Mouse (Mus musculus) lung, adult 18-20 months (tissue): ENCODE results near the gene Mtm1.
A peak's percentile ranks its signal among the peaks of the same experiment; 100 is the strongest.

Experiments used
- DNase-seq, 2 experiments: peaks; one replicate each; pipeline ENCODE4 v3.0.0; 2022; ENCODE audit warnings: mixed read lengths in 2 of 2

Mtm1 gene

GRCm38 (mm10) chrX:71210467-71210866, at the start of gene Mtm1:
Mtm1 (plus strand) TSS chrX:71210767.
- no peak for DNase-seq

- DNase-seq: no peak
Measured at GRCm38 (mm10) chrX:71181526-71181925, 29.0 kb upstream of the Mtm1 start.

GRCm38 (mm10) chrX:71183671-71184070, 26.9 kb upstream of the Mtm1 start:
- DNase-seq: peak; percentile 2 to 6

GRCm38 (mm10) chrX:71186396-71186795, 24.2 kb upstream of the Mtm1 start:
- DNase-seq: no peak

GRCm38 (mm10) chrX:71204776-71205175, 5.8 kb upstream of the Mtm1 start:
- DNase-seq: no peak

- DNase-seq: no peak
Measured at GRCm38 (mm10) chrX:71205821-71206542, 4.6 kb upstream of the Mtm1 start.

GRCm38 (mm10) chrX:71206595-71206994, 4.0 kb upstream of the Mtm1 start:
- no peak for DNase-seq

GRCm38 (mm10) chrX:71212911-71213310, 2.3 kb downstream of the Mtm1 start:
- DNase-seq: no peak

GRCm38 (mm10) chrX:71214441-71215112, 4.0 kb downstream of the Mtm1 start:
- DNase-seq: peak; percentile 94 to 95

GRCm38 (mm10) chrX:71215113-71215708, 4.6 kb downstream of the Mtm1 start:
- DNase-seq: peak; percentile 31 to 32

- DNase-seq: no peak
Measured at GRCm38 (mm10) chrX:71216879-71217278, 6.3 kb downstream of the Mtm1 start.

GRCm38 (mm10) chrX:71218853-71219252, 8.3 kb downstream of the Mtm1 start:
- no peak for DNase-seq

- DNase-seq: peak; percentile 24 to 33
Measured at GRCm38 (mm10) chrX:71220896-71221295, 10.3 kb downstream of the Mtm1 start.

- no peak for DNase-seq
Measured at GRCm38 (mm10) chrX:71222648-71223408, 12.3 kb downstream of the Mtm1 start.

GRCm38 (mm10) chrX:71226881-71227280, 16.3 kb downstream of the Mtm1 start:
- no peak for DNase-seq

- no peak for DNase-seq
Measured at GRCm38 (mm10) chrX:71228200-71228599, 17.6 kb downstream of the Mtm1 start.

- DNase-seq: no peak
Measured at GRCm38 (mm10) chrX:71230847-71231246, 20.3 kb downstream of the Mtm1 start.

- no peak for DNase-seq
Measured at GRCm38 (mm10) chrX:71256422-71256821, 45.9 kb downstream of the Mtm1 start.

- no peak for DNase-seq
Measured at GRCm38 (mm10) chrX:71260857-71261256, 50.3 kb downstream of the Mtm1 start.

GRCm38 (mm10) chrX:71264316-71264715, 53.7 kb downstream of the Mtm1 start:
- DNase-seq: no peak

GRCm38 (mm10) chrX:71268972-71269371, 58.4 kb downstream of the Mtm1 start:
- DNase-seq: no peak

GRCm38 (mm10) chrX:71274150-71274549, 63.6 kb downstream of the Mtm1 start:
- no peak for DNase-seq

GRCm38 (mm10) chrX:71285473-71285872, 74.9 kb downstream of the Mtm1 start:
- no peak for DNase-seq
